Mouse (Mus musculus) neutrophil, adult 5-6 weeks (primary cell): ENCODE results near the gene Sdhd. TPM values are rescaled to one million over a fixed set of nuclear protein-coding genes. Genes with fewer than 3 reads are reported as not detected.
A peak's percentile ranks its signal among the peaks of the same experiment; 100 is the strongest.

Source experiments
- ATAC-seq: fragments of 151-379, 151-347 bp; 2 replicates; pipeline ENCODE4 v1.8.0; 2017; ENCODE audit warnings: mild to moderate bottlenecking, moderate TSS enrichment; ENCODE audit not compliant: insufficient number of reproducible peaks, poor library complexity, low FRiP score, severe bottlenecking; ENCODE audit errors: extremely low read depth
- total RNA-seq: library from RNA; stranded (forward); fragments of 200-1000 nt; gene quantifications from 2 replicates; pipeline ENCODE4 v1.2.3, GENCODE M21; 2017

The Sdhd gene
- total RNA-seq, 1 experiment from 2014 or later: 77.9 TPM

- peak; percentile 91 for ATAC-seq
Observed at GRCm38 (mm10) chr9:50592955-50593354, 10.7 kb downstream of the Sdhd start.

- peak; percentile 59 for ATAC-seq
Observed at GRCm38 (mm10) chr9:50590856-50591518, 12.6 kb downstream of the Sdhd start.

- ATAC-seq: no peak
Observed at GRCm38 (mm10) chr9:50586955-50587354, 16.7 kb downstream of the Sdhd start.

- no peak for ATAC-seq
Observed at GRCm38 (mm10) chr9:50585145-50585818, 18.3 kb downstream of the Sdhd start.

GRCm38 (mm10) chr9:50580370-50580769, 23.2 kb downstream of the Sdhd start:
- ATAC-seq: no peak

GRCm38 (mm10) chr9:50569599-50570525, 33.8 kb downstream of the Sdhd start:
- ATAC-seq: no peak

GRCm38 (mm10) chr9:50567881-50568280, 35.7 kb downstream of the Sdhd start:
- ATAC-seq: no peak

- ATAC-seq: no peak
Observed at GRCm38 (mm10) chr9:50567372-50567771, 36.2 kb downstream of the Sdhd start.

- ATAC-seq: no peak
Observed at GRCm38 (mm10) chr9:50565940-50566339, 37.7 kb downstream of the Sdhd start.

GRCm38 (mm10) chr9:50565173-50565572, 38.4 kb downstream of the Sdhd start:
- ATAC-seq: no peak

GRCm38 (mm10) chr9:50561918-50562360, 41.7 kb downstream of the Sdhd start:
- ATAC-seq: no peak

- no peak for ATAC-seq
Observed at GRCm38 (mm10) chr9:50561145-50561917, 42.3 kb downstream of the Sdhd start, which contains the start of gene Tex12. Gene Tex12, minus strand, starts transcription at chr9:50561325.

- no peak for ATAC-seq
Observed at GRCm38 (mm10) chr9:50555094-50555446, 48.5 kb downstream of the Sdhd start, which contains the start of gene Bco2. Gene Bco2, minus strand, starts transcription at chr9:50555181.

- peak; percentile 80 for ATAC-seq
Observed at GRCm38 (mm10) chr9:50554241-50555093, 49.1 kb downstream of the Sdhd start, which contains the start of gene Il18. Gene Il18, plus strand, starts transcription at chr9:50554827.

GRCm38 (mm10) chr9:50553547-50553946, 50.1 kb downstream of the Sdhd start:
- peak; percentile 17; the same call in 1 of the 2 replicates for ATAC-seq

- no peak for ATAC-seq
Observed at GRCm38 (mm10) chr9:50552206-50552605, 51.4 kb downstream of the Sdhd start.

- no peak for ATAC-seq
Observed at GRCm38 (mm10) chr9:50548936-50549335, 54.7 kb downstream of the Sdhd start.
